Mouse (Mus musculus) splenic B cell, adult 2 months (primary cell): ENCODE results near the gene Olfr187.
"Not testable (repeated sequence)": the region's sequence is repeated elsewhere in the genome, so short reads cannot be mapped to it uniquely, and the experiment has no call there.

ENCODE experiments used
- DNase-seq: peaks from one replicate; pipeline ENCODE4 v3.0.0-alpha.2; 2011; ENCODE audit warnings: low read depth, low spot score
- H3K27me3 ChIP-seq: 2 replicates; pipeline ENCODE4 v1.6.1; 2012; ENCODE audit warnings: mild to moderate bottlenecking, low read length, moderate library complexity, mixed read lengths; ENCODE audit not compliant: control insufficient read depth, poor library complexity, insufficient read depth, severe bottlenecking
- H3K36me3 ChIP-seq: 2 replicates; pipeline ENCODE4 v1.6.1; 2012; ENCODE audit warnings: mild to moderate bottlenecking, low read length, moderate library complexity, mixed read lengths; ENCODE audit not compliant: control insufficient read depth, poor library complexity, insufficient read depth, severe bottlenecking

Gene Olfr187

DNA sequence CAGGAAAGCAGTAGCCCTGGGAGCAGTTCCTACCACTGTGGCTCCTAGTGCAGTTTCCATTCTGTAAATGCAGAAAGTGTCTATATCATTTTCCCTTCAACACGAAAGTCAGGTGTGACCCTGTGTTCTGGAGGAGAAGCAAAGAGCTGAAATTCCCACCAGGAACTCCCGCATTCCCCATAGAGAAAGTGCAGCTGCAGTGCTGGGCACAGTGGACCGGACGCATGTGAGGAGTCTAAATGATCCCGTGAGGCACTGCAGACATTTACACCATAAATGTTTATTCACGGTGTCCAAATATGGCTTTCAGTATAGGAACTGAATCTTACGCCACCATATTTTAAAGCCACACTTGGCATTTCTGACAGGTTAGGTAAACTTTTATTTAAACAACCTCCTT lies at the start of gene Olfr187:
TSS of gene Olfr187 (minus strand) at position 58 of the 400 bp plus-strand sequence.
- DNase-seq: no peak
- Histone ChIP-seq H3K27me3 (no peaks in the 10 kb centered on the region), H3K36me3 (no peaks in the 10 kb centered on the region)

DNA sequence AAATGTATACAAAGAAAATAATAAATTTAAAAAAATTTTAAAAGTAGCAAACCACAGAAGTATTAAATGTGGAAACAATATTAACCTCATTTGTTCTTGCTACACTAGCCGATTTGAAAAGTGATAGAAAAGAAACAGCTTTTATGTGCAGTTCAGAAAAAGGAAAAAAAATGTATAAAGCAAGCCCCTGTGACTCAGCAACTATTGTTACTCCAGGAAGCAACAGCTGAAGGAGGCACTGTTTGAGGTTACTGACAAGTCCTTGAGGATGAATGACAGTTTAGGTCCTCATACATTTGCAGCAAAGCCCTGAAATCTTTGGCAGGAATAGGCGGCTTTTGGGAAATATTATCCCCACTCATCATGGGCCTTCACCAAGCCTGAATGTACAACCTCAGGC lies 41.5 kb upstream of the Olfr187 start:
- H3K27me3 ChIP-seq, H3K36me3 ChIP-seq, DNase-seq: not testable (repeated sequence)

DNA sequence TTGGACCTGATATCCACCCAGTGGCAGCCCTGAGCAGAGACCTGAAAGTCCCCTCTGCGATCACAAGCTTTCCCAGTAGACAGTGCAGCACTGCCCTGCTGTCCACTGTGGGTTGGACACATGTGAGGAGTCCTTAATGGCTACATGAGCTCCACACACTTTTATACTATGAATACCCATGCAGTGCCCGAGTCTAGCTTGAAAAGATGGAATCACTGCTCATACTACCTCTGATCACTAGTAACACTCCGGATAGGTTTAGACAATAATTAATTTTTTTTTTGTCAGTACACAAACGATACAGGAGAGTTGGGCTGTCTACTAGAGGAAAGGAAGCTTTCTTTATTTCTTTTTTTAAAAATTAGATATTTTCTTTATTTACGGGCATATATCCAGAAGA lies 38.3 kb upstream of the Olfr187 start, which contains the start of gene Olfr190:
TSS of gene Olfr190 (minus strand) at position 101 of the 400 bp plus-strand sequence.
- H3K27me3 ChIP-seq: no peaks in the 10 kb centered on the region
- H3K36me3 ChIP-seq: no peaks in the 10 kb centered on the region
- DNase-seq: no peak

DNA sequence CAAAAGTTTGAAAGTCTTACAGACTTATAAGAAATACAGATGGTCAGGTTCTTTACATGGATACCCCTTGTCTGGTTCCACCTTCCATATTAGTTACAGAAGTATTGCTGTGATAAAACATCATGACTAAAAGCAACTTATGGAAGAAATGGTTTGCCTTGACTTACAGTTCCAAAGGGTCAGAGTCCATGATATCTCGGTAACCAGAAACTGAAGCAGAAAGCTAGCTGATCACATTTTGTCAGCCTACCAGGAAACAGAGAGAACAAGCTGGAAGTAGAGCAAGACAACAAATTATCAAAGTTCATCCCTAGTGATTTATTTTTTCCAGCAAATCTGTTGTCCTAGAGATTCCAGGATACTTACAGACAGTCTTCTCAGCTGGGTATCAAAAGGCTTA lies 34.0 kb upstream of the Olfr187 start:
- no peaks in the 10 kb centered on the region for H3K27me3 ChIP-seq
- no peak for DNase-seq
- H3K36me3 ChIP-seq: no peaks in the 10 kb centered on the region

DNA sequence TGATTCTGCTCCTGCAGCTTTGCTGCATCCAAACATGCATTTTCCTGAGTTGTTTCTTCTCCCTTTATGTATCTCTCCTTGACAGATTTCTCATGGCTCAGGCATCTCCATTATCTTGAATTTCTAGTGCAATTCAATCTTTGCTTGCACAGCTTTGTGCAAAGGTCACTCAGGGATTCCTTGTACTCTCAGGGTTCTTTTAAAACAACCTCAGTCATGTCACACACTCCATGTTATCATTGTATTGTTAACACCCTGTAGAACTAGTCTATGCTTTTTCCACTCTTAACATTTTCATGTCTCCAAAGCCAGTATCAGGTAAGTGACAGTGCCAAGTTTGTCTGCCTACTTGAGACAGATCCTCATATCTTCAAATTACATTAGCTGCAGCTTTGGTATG lies 32.2 kb upstream of the Olfr187 start:
- Histone ChIP-seq H3K36me3 (no peaks in the 10 kb centered on the region), H3K27me3 (no peaks in the 10 kb centered on the region)
- no peak for DNase-seq

DNA sequence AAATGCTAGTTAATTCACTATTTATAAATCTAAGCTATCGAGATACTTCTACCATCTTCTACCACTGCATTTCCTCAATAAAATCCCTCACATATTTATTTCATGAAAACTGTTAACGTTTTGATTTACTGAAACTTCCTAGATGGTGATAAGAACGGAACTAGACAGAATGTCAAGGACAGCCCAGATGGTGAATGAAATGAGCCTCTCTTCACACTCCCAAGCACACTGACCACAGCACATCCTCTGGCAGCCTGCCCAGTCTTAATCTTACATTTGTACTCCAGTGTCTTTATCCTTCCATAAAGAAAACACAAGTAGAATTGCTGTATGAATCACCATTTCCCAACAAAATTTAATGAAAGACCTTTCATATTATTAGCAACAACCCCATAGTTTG lies 22.8 kb upstream of the Olfr187 start:
- H3K27me3 ChIP-seq, H3K36me3 ChIP-seq, DNase-seq: not testable (repeated sequence)

DNA sequence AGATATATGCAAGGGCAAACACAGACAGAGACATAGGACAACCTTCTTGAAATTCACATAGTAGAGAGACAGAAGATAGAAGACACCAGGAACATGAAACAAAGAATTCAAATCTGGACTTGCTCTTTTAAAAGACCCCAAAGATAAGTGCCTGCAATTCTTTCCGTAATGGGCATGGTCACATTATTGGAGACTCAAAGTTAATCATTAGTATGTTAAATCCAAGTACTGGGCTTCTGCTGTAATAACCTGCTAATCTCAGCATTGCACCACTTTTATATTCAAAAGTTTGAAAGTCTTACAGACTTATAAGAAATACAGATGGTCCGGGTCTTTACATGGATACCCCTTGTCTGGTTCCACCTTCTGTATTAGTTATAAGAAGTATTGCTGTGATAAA lies 9.7 kb upstream of the Olfr187 start:
- not testable (repeated sequence) for H3K36me3 ChIP-seq, DNase-seq, H3K27me3 ChIP-seq

DNA sequence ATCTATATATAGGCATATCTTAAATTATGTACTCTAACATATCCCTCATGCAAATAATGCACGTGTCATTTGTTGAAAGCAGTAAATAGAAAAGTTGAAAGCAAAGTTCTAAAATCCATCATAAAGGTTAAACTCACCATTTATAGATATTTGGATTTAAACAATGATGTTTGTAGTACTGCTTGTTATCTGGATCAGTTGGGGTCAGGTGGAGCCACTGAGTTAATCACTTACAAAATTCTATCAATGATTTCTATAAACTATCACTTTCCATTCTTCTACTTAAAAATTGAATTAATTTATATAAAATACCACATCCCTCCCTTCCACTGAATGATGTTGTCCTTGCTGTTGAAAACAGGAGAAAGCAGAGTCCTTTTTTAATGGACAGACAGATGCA lies 9.3 kb upstream of the Olfr187 start:
- Histone ChIP-seq H3K27me3 (no peaks in the 10 kb centered on the region), H3K36me3 (no peaks in the 10 kb centered on the region)
- no peak for DNase-seq

DNA sequence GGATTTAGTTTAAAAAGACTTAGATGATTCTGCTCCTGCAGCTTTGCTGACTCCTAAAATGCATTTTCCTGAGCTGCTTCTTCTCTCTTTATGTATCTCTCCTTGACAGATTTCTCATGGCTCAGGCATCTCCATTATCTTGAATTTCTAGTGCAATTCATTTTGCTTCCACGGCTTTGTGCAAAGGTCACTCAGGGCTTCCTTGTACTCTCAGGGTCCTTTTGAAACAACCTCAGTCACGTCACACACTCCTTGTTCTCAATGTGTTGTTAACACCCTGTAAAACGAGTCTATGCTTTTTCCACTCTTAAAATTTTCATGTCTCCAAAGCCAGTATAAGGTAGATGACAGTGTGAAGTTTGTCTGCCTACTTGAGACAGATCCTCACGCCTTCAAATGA lies 8.0 kb upstream of the Olfr187 start:
- H3K27me3 ChIP-seq: no peaks in the 10 kb centered on the region
- no peak for DNase-seq
- no peaks in the 10 kb centered on the region for H3K36me3 ChIP-seq

DNA sequence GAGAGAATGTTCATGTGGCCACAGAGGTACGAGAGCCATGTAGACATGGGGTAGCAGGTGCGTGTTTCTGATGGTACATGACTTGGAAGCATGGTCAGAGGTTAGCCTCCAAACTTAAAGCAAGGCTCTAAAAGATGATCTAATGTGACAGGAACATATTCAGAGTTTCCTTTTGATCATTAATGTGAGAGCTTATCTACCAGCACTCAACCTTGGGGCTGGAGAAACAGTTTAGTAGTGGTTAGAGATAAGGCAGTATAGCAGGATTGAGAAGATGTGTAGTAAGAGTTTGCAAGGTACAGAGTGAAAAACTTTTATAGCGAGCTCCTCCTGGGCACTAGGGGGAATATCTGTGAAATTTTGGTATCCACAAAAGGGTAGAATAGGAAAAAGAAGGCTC lies 6.3 kb upstream of the Olfr187 start:
- Histone ChIP-seq H3K27me3 (no peaks in the 10 kb centered on the region), H3K36me3 (no peaks in the 10 kb centered on the region)
- DNase-seq: no peak

DNA sequence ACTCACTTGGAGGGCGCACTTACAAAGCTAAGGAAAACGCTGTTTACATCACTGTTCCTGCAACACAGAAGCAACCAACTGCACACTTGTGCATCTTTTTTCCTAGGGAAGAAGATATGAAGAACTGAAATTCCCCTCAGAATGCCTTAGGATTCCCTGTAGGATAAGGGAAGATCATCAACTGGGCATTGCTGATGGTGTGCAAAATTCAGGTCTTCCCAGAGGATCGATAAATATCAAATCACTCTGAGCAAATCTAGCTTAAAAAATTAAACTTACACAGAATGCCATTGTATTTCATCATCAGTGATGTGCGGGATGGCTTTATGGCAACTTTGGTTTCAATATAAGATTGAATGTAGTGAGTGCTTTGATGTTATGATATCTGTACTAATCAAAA lies 9.4 kb downstream of the Olfr187 start, which contains the start of gene Olfr186:
TSS of gene Olfr186 (minus strand) at position 101 of the 400 bp plus-strand sequence.
- Histone ChIP-seq H3K27me3 (no peaks in the 10 kb centered on the region), H3K36me3 (no peaks in the 10 kb centered on the region)
- DNase-seq: no peak

DNA sequence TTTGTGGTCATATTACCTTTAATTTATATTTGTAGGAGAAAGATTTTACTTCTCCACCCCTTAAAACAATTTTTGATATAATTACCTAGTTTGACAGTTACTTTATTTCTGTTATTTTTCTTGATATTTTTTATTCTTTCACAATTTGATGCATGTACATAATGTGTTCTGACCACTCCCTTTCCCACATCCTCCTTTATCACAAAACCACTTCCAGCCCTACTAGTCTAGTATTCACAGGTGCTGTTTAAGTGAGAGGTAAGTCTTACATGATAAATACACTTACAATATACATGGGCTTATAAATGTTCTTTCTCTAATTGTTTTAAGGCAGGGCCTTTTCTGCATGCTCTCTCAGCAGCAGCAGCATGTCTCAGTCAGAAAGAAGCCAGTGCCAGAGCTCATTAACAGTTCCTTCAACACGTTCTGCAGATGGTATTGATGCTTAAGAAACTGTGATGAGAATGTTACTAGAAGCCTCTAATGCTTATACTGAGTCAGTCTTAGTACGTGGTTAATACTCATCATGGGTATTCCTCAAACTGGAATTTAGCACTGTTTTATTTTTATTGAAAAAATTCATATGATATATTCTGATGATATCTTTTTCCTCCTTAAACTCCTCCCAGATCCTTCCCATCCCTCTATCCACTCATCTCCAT lies 26.1 kb downstream of the Olfr187 start:
- no peak for DNase-seq
- no peaks in the 10 kb centered on the region for H3K27me3 ChIP-seq
- H3K36me3 ChIP-seq: no peaks in the 10 kb centered on the region

DNA sequence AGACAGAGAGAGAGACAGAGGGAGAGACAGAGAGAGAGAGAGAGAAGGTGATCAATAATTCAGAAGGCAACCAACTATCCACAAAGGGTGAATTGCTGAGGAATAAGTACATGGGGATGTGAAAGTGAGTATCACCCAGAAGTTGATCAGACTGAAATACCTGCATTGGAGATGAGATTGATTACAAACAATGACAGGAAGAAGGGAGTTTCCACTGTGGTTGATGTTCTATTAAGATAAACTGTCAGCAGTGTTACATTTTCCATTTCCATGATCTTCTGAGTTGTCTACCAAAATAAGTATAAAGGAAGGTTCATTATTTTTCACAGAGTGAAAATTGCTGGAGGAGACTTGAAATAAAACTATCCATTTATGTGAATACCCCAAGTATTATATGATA lies 32.4 kb downstream of the Olfr187 start:
- no peak for DNase-seq

DNA sequence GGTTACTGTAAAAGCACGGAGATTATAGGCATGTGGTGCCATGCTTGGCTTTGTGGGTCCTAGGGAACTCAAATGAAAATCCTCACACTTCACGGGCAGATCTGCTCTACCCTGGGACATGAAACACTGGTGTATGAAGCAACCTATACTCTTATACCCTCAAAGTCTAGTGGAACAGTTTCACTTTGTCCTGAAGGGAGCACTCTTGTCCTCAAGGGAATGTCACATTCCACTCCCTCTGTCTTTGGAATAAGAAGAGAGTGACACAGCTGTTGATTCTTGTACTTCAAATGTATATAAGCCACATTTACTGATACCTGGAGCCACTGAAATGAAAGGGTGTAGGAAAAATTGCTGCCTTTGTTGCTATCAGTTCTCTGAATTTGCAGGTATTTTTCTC lies 44.5 kb downstream of the Olfr187 start, which contains the start of gene Olfr183:
TSS of gene Olfr183 (plus strand) at position 301 of the 400 bp plus-strand sequence.
- Histone ChIP-seq H3K36me3 (no peaks in the 10 kb centered on the region), H3K27me3 (no peaks in the 10 kb centered on the region)
- DNase-seq: no peak

More for the DNA sequence above, 32.4 kb downstream of the Olfr187 start:
- Histone ChIP-seq H3K36me3 (no peaks in the 10 kb centered on the region), H3K27me3 (no peaks in the 10 kb centered on the region)
